Mouse (Mus musculus) adrenal gland, adult (tissue): ENCODE measurements around the gene Vps37c.

ENCODE experiments used
- DNase-seq, 2 experiments: peaks; one replicate each; pipeline ENCODE4 v3.0.0; 2022 to 2023; ENCODE audit warnings: low spot score in 1 of 2; ENCODE audit not compliant: inconsistent age in 2 of 2

Vps37c gene

GRCm38 (mm10) chr19:10712194-10712593, 23.7 kb downstream of the Vps37c start:
- no peak for DNase-seq

- DNase-seq, result peak in 1 of 2 experiments; percentile 27
Observed at GRCm38 (mm10) chr19:10712646-10713045, 24.1 kb downstream of the Vps37c start.

GRCm38 (mm10) chr19:10713551-10713950, 25.0 kb downstream of the Vps37c start:
- DNase-seq, result no peak

GRCm38 (mm10) chr19:10714168-10714567, 25.6 kb downstream of the Vps37c start:
- DNase-seq, result peak in 1 of 2 experiments; percentile 22

- peak; percentile 40 to 80 for DNase-seq
Observed at GRCm38 (mm10) chr19:10714682-10715475, 26.3 kb downstream of the Vps37c start.

GRCm38 (mm10) chr19:10715476-10715875, 26.9 kb downstream of the Vps37c start:
- DNase-seq, result no peak

GRCm38 (mm10) chr19:10718251-10718775, 29.8 kb downstream of the Vps37c start:
- peak in 1 of 2 experiments; percentile 69 for DNase-seq

GRCm38 (mm10) chr19:10719751-10720150, 31.2 kb downstream of the Vps37c start:
- peak in 1 of 2 experiments; percentile 57 for DNase-seq

- DNase-seq, result peak in 1 of 2 experiments; percentile 34
Observed at GRCm38 (mm10) chr19:10720524-10720923, 32.0 kb downstream of the Vps37c start.

GRCm38 (mm10) chr19:10721064-10721463, 32.5 kb downstream of the Vps37c start:
- DNase-seq, result no peak

- DNase-seq, result no peak
Observed at GRCm38 (mm10) chr19:10723084-10723483, 34.5 kb downstream of the Vps37c start.

- DNase-seq, result no peak
Observed at GRCm38 (mm10) chr19:10723649-10724048, 35.1 kb downstream of the Vps37c start.

- no peak for DNase-seq
Observed at GRCm38 (mm10) chr19:10724629-10725363, 36.3 kb downstream of the Vps37c start.

- DNase-seq, result no peak
Observed at GRCm38 (mm10) chr19:10729889-10730288, 41.4 kb downstream of the Vps37c start.

GRCm38 (mm10) chr19:10730469-10730868, 41.9 kb downstream of the Vps37c start:
- no peak for DNase-seq

GRCm38 (mm10) chr19:10731975-10732374, 43.4 kb downstream of the Vps37c start:
- DNase-seq, result no peak

- no peak for DNase-seq
Observed at GRCm38 (mm10) chr19:10732741-10733140, 44.2 kb downstream of the Vps37c start.

GRCm38 (mm10) chr19:10733501-10734127, 45.1 kb downstream of the Vps37c start:
- DNase-seq, result no peak

GRCm38 (mm10) chr19:10734554-10734953, 46.0 kb downstream of the Vps37c start:
- DNase-seq, result no peak

GRCm38 (mm10) chr19:10735061-10735460, 46.5 kb downstream of the Vps37c start:
- no peak for DNase-seq

- no peak for DNase-seq
Observed at GRCm38 (mm10) chr19:10735861-10736260, 47.3 kb downstream of the Vps37c start.
